Mouse (Mus musculus): ENCODE measurements at regions not wholly inside any gene's neighbourhood (a gene's known extent, or its start where the extent isn't known, plus 50 kb on each side); places are given as distances from the start of the nearest gene placed in this dataset.
A peak's percentile ranks its signal among the peaks of the same experiment; 100 is the strongest.

GRCm38 (mm10) chr4:103421541-103421951 is 107.9 kb downstream of the Oma1 start:
- Histone ChIP-seq H3K27ac (ENCODE audit: low read depth, low read length) (no peak overlapping the region), H3K4me3 (ENCODE audit: low read depth, low read length) (no peak overlapping the region), H3K4me2 (replicated peaks; ENCODE audit: low read depth, low read length) (no peak overlapping the region), H3K9ac (ENCODE audit: low read depth, low read length) (no peak overlapping the region), H3K4me1 (replicated peaks; ENCODE audit: control insufficient read depth, insufficient read depth, low read length) (no peaks in the 10 kb centered on the region), H3K36me3 (ENCODE audit: control insufficient read depth, insufficient read depth, low read length) (no peaks in the 10 kb centered on the region), H3K9me3 (ENCODE audit: control insufficient read depth, low read length) (no peaks in the 10 kb centered on the region), H3K27me3 (ENCODE audit: control insufficient read depth, insufficient read depth, low read length) (no peaks in the 10 kb centered on the region)
- ATAC-seq (ENCODE audit: low FRiP score) (no peak), DNase-seq (ENCODE audit: low spot score) (no peak)
- WGBS, result 25% methylated on average over 2 of the region's 2 CpGs

GRCm38 (mm10) chr4:103441383-103441782 is 127.8 kb downstream of the Oma1 start:
- H3K9me3 ChIP-seq (ENCODE audit: control insufficient read depth, low read length), result no peaks in the 10 kb centered on the region
- ATAC-seq (ENCODE audit: low FRiP score), result no peak
- no peak overlapping the region for H3K27ac ChIP-seq (ENCODE audit: low read depth, low read length)
- H3K27me3 ChIP-seq (ENCODE audit: control insufficient read depth, insufficient read depth, low read length), result no peaks in the 10 kb centered on the region
- DNase-seq (ENCODE audit: low spot score), result no peak
- H3K36me3 ChIP-seq (ENCODE audit: control insufficient read depth, insufficient read depth, low read length), result no peaks in the 10 kb centered on the region
- H3K4me2 ChIP-seq (replicated peaks; ENCODE audit: low read depth, low read length), result no peak overlapping the region
- H3K9ac ChIP-seq (ENCODE audit: low read depth, low read length), result no peak overlapping the region
- no peaks in the 10 kb centered on the region for H3K4me1 ChIP-seq (replicated peaks; ENCODE audit: control insufficient read depth, insufficient read depth, low read length)
- H3K4me3 ChIP-seq (ENCODE audit: low read depth, low read length), result no peak overlapping the region
- 95% methylated on average over 1 of the region's 1 CpGs for WGBS

- H3K4me2 ChIP-seq (replicated peaks; ENCODE audit: low read depth, low read length), result no peak overlapping the region
- no peak for DNase-seq (ENCODE audit: low spot score)
Measured at GRCm38 (mm10) chr4:103441955-103442354, 128.3 kb downstream of the Oma1 start.

GRCm38 (mm10) chr4:103449276-103449675 is 135.7 kb downstream of the Oma1 start:
- Histone ChIP-seq H3K9me3 (ENCODE audit: control insufficient read depth, low read length) (no peaks in the 10 kb centered on the region), H3K9ac (ENCODE audit: low read depth, low read length) (no peak overlapping the region), H3K36me3 (ENCODE audit: control insufficient read depth, insufficient read depth, low read length) (no peaks in the 10 kb centered on the region), H3K4me3 (ENCODE audit: low read depth, low read length) (no peak overlapping the region), H3K27ac (ENCODE audit: low read depth, low read length) (no peak overlapping the region), H3K27me3 (ENCODE audit: control insufficient read depth, insufficient read depth, low read length) (no peaks in the 10 kb centered on the region), H3K4me1 (replicated peaks; ENCODE audit: control insufficient read depth, insufficient read depth, low read length) (no peaks in the 10 kb centered on the region), H3K4me2 (replicated peaks; ENCODE audit: low read depth, low read length) (no peak overlapping the region)
- WGBS, result 84% methylated on average over 1 of the region's 1 CpGs
- no peak for DNase-seq (ENCODE audit: low spot score)
- ATAC-seq (ENCODE audit: low FRiP score), result no peak

More at GRCm38 (mm10) chr4:103441955-103442354, 128.3 kb downstream of the Oma1 start:
- H3K9ac ChIP-seq (ENCODE audit: low read depth, low read length), result no peak overlapping the region
- H3K36me3 ChIP-seq (ENCODE audit: control insufficient read depth, insufficient read depth, low read length), result no peaks in the 10 kb centered on the region
- 90% methylated on average over 11 of the region's 11 CpGs for WGBS
- H3K4me3 ChIP-seq (ENCODE audit: low read depth, low read length), result no peak overlapping the region
- no peaks in the 10 kb centered on the region for H3K27me3 ChIP-seq (ENCODE audit: control insufficient read depth, insufficient read depth, low read length)
- H3K9me3 ChIP-seq (ENCODE audit: control insufficient read depth, low read length), result no peaks in the 10 kb centered on the region
- H3K4me1 ChIP-seq (replicated peaks; ENCODE audit: control insufficient read depth, insufficient read depth, low read length), result no peaks in the 10 kb centered on the region
- no peak overlapping the region for H3K27ac ChIP-seq (ENCODE audit: low read depth, low read length)
- no peak for ATAC-seq (ENCODE audit: low FRiP score)

GRCm38 (mm10) chr4:103450121-103450520 is 136.5 kb downstream of the Oma1 start:
- Histone ChIP-seq H3K9me3 (ENCODE audit: control insufficient read depth, low read length) (no peaks in the 10 kb centered on the region), H3K27ac (ENCODE audit: low read depth, low read length) (no peak overlapping the region), H3K36me3 (ENCODE audit: control insufficient read depth, insufficient read depth, low read length) (no peaks in the 10 kb centered on the region), H3K9ac (ENCODE audit: low read depth, low read length) (no peak overlapping the region), H3K4me1 (replicated peaks; ENCODE audit: control insufficient read depth, insufficient read depth, low read length) (no peaks in the 10 kb centered on the region), H3K27me3 (ENCODE audit: control insufficient read depth, insufficient read depth, low read length) (no peaks in the 10 kb centered on the region), H3K4me2 (replicated peaks; ENCODE audit: low read depth, low read length) (no peak overlapping the region), H3K4me3 (ENCODE audit: low read depth, low read length) (no peak overlapping the region)
- DNase-seq (ENCODE audit: low spot score) (no peak), ATAC-seq (ENCODE audit: low FRiP score) (no peak)
- 82% methylated on average over 2 of the region's 2 CpGs for WGBS

GRCm38 (mm10) chr4:103455458-103455857 is 141.8 kb downstream of the Oma1 start:
- Histone ChIP-seq H3K4me3 (ENCODE audit: low read depth, low read length) (no peak overlapping the region), H3K36me3 (ENCODE audit: control insufficient read depth, insufficient read depth, low read length) (no peaks in the 10 kb centered on the region), H3K27ac (ENCODE audit: low read depth, low read length) (no peak overlapping the region), H3K9ac (ENCODE audit: low read depth, low read length) (no peak overlapping the region), H3K4me2 (replicated peaks; ENCODE audit: low read depth, low read length) (no peak overlapping the region), H3K4me1 (replicated peaks; ENCODE audit: control insufficient read depth, insufficient read depth, low read length) (no peaks in the 10 kb centered on the region), H3K27me3 (ENCODE audit: control insufficient read depth, insufficient read depth, low read length) (no peaks in the 10 kb centered on the region), H3K9me3 (ENCODE audit: control insufficient read depth, low read length) (no peaks in the 10 kb centered on the region)
- ATAC-seq (ENCODE audit: low FRiP score) (no peak), DNase-seq (ENCODE audit: low spot score) (no peak)
- 77% methylated on average over 2 of the region's 2 CpGs for WGBS

GRCm38 (mm10) chr4:103466019-103466589 is 152.5 kb downstream of the Oma1 start:
- ATAC-seq (ENCODE audit: low FRiP score), result no peak
- 80% methylated on average over 7 of the region's 7 CpGs for WGBS
- Histone ChIP-seq H3K4me3 (ENCODE audit: low read depth, low read length) (no peak overlapping the region), H3K9ac (ENCODE audit: low read depth, low read length) (no peak overlapping the region), H3K36me3 (ENCODE audit: control insufficient read depth, insufficient read depth, low read length) (no peaks in the 10 kb centered on the region), H3K27ac (ENCODE audit: low read depth, low read length) (no peak overlapping the region), H3K27me3 (ENCODE audit: control insufficient read depth, insufficient read depth, low read length) (no peaks in the 10 kb centered on the region), H3K9me3 (ENCODE audit: control insufficient read depth, low read length) (no peaks in the 10 kb centered on the region), H3K4me1 (replicated peaks; ENCODE audit: control insufficient read depth, insufficient read depth, low read length) (no peaks in the 10 kb centered on the region), H3K4me2 (replicated peaks; ENCODE audit: low read depth, low read length) (no peak overlapping the region)
- no peak for DNase-seq (ENCODE audit: low spot score)

- no peaks in the 10 kb centered on the region for H3K36me3 ChIP-seq (ENCODE audit: control insufficient read depth, insufficient read depth, low read length)
- H3K4me1 ChIP-seq (replicated peaks; ENCODE audit: control insufficient read depth, insufficient read depth, low read length), result no peaks in the 10 kb centered on the region
- ATAC-seq (ENCODE audit: low FRiP score) (no peak), DNase-seq (ENCODE audit: low spot score) (no peak)
- H3K4me2 ChIP-seq (replicated peaks; ENCODE audit: low read depth, low read length), result no peak overlapping the region
- no peak overlapping the region for H3K9ac ChIP-seq (ENCODE audit: low read depth, low read length)
- H3K27ac ChIP-seq (ENCODE audit: low read depth, low read length), result no peak overlapping the region
- no peaks in the 10 kb centered on the region for H3K27me3 ChIP-seq (ENCODE audit: control insufficient read depth, insufficient read depth, low read length)
- no peaks in the 10 kb centered on the region for H3K9me3 ChIP-seq (ENCODE audit: control insufficient read depth, low read length)
- no peak overlapping the region for H3K4me3 ChIP-seq (ENCODE audit: low read depth, low read length)
- 97% methylated on average over 1 of the region's 1 CpGs for WGBS
Measured at GRCm38 (mm10) chr4:103475596-103475995, 143.6 kb upstream of the Dab1 start.

- H3K27ac ChIP-seq (ENCODE audit: low read depth, low read length), result no peak overlapping the region
- peak; percentile 10 for DNase-seq (ENCODE audit: low spot score)
- no peaks in the 10 kb centered on the region for H3K36me3 ChIP-seq (ENCODE audit: control insufficient read depth, insufficient read depth, low read length)
- WGBS, result 51% methylated on average over 8 of the region's 8 CpGs
- no peaks in the 10 kb centered on the region for H3K27me3 ChIP-seq (ENCODE audit: control insufficient read depth, insufficient read depth, low read length)
- 0 out of 2 replicates have a peak, but pooled peaks cover 4% of the 10 kb centered on the region for H3K4me1 ChIP-seq (replicated peaks; ENCODE audit: control insufficient read depth, insufficient read depth, low read length)
- H3K9ac ChIP-seq (ENCODE audit: low read depth, low read length), result no peak overlapping the region
- no peaks in the 10 kb centered on the region for H3K9me3 ChIP-seq (ENCODE audit: control insufficient read depth, low read length)
- peak; percentile 60 for ATAC-seq (ENCODE audit: low FRiP score)
- no peak overlapping the region for H3K4me2 ChIP-seq (replicated peaks; ENCODE audit: low read depth, low read length)
- no peak overlapping the region for H3K4me3 ChIP-seq (ENCODE audit: low read depth, low read length)
Measured at GRCm38 (mm10) chr4:103486140-103486965, 132.8 kb upstream of the Dab1 start.
